Mouse (Mus musculus) liver, embryonic 15.5 days (tissue): ENCODE measurements around the gene Cyp2t4. TPM values are rescaled to one million over a fixed set of nuclear protein-coding genes. Genes with fewer than 3 reads are reported as not detected.

Source experiments
- ATAC-seq: fragments of 200-750 bp; cut with Nextera tagmentation; 2 replicates; pipeline ENCODE4 v1.8.0; 2017; ENCODE audit warnings: moderate number of reproducible peaks, mild to moderate bottlenecking, moderate library complexity; ENCODE audit not compliant: insufficient read depth
- H3K27ac ChIP-seq: fragments of 300-500 bp; sonication (generic); replicated peaks from 2 replicates; pipeline ENCODE4 v1.5.1; 2015; ENCODE audit warnings: mild to moderate bottlenecking, inconsistent platforms
- H3K27me3 ChIP-seq: fragments of 300-500 bp; sonication (generic); 2 replicates; pipeline ENCODE4 v1.6.1; 2015; ENCODE audit warnings: mild to moderate bottlenecking, inconsistent platforms
- H3K36me3 ChIP-seq: fragments of 300-500 bp; sonication (generic); replicated peaks from 2 replicates; pipeline ENCODE4 v1.6.1; 2015; ENCODE audit warnings: moderate library complexity, mild to moderate bottlenecking, inconsistent platforms
- H3K4me1 ChIP-seq: fragments of 300-500 bp; sonication (generic); replicated peaks from 2 replicates; pipeline ENCODE4 v1.6.1; 2015; ENCODE audit warnings: inconsistent platforms
- H3K4me2 ChIP-seq: fragments of 300-500 bp; sonication (generic); 2 replicates; pipeline ENCODE4 v1.6.1; 2015; ENCODE audit warnings: moderate library complexity, mild to moderate bottlenecking, inconsistent platforms
- H3K4me3 ChIP-seq: fragments of 300-500 bp; sonication (generic); replicated peaks from 2 replicates; pipeline ENCODE4 v1.5.1; 2015; ENCODE audit warnings: mild to moderate bottlenecking, inconsistent platforms
- H3K9ac ChIP-seq: fragments of 300-500 bp; sonication (generic); 2 replicates; pipeline ENCODE4 v1.6.1; 2015; ENCODE audit warnings: moderate library complexity, mild to moderate bottlenecking, inconsistent platforms
- H3K9me3 ChIP-seq: fragments of 300-500 bp; sonication (generic); replicated peaks from 2 replicates; pipeline ENCODE4 v1.6.1; 2016; ENCODE audit warnings: inconsistent platforms
- WGBS: fragments of 180-500 bp; shearing (Covaris S2); methylation state at CpG from one replicate; pipeline ENCODE4 v1.1.7; 2015; ENCODE audit warnings: mixed read lengths; ENCODE audit not compliant: insufficient replicate concordance; 5-methylcytosine and 5-hydroxymethylcytosine counted together
- polyA plus RNA-seq: library from polyadenylated mRNA; unstranded; fragments of >200 nt; fragmentation: Nextera tagmentation; extraction: Ambion mirVana; gene quantifications from 2 replicates; pipeline ENCODE4 v1.2.1, GENCODE M21; 2015

Gene Cyp2t4
- polyA plus RNA-seq, 1 experiment from 2014 or later = not detected

DNA sequence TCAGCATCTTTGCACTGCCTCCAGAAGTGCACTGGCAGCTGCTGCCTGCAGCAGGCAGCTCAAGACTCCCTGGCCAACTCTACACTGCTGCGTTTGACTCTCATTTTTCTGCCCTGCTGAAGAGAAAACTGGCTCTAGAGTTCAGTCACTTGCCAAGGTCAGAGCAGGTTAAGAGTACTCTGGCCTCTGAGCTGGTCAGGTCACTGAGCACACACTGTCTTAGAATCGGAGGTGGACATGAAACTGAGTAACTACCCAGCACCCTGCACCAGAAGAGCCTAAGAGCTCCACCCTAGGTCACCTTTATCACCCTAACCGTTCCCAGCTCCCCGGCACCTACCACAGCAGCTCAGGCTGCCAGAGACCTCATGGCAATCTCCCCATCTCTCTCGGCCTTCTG, 32.5 kb downstream of the Cyp2t4 start:
- no peak overlapping the region for H3K27ac ChIP-seq
- H3K9ac ChIP-seq = no peak overlapping the region
- no peak overlapping the region for H3K4me2 ChIP-seq
- WGBS = 68% methylated on average over 5 of the region's 5 CpGs
- no peak for ATAC-seq
- no peak overlapping the region for H3K4me3 ChIP-seq
- H3K36me3 ChIP-seq = peaks cover 69% of the 10 kb centered on the region
- H3K4me1 ChIP-seq = peaks cover 4% of the 10 kb centered on the region; the same call in 1 of the 2 replicates
- no peaks in the 10 kb centered on the region for H3K27me3 ChIP-seq
- no peaks in the 10 kb centered on the region for H3K9me3 ChIP-seq

DNA sequence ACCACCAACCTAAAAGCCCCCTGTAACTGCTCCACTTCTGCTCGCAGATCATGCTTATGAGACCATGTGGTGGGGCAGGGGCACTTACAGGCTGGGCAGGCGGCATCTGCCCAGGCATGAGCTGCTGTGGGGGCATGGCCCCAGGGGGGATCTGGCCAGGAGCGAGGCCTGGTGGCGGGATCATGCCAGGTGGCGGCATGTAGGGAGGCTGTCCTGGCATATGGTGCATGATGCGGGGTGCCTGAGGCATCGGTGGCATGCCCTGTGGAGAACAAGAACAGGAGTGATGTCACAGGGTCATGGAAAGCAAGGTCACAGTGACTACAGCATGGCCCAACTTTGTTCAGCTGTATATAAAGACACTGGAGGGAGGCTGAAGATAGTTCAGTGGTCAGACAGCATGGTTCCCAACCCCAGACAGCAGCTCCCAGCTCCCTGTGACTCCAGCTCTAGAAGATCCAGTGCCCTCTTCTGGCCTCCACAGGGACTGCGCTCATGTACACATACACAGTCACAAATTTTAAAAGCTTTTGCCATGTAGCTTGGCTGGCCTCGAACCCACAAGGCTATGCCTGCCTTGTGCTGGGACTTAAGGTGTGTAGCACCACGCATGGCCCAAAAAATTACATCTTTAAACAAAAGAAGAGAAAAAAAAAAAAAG, 35.9 kb downstream of the Cyp2t4 start:
- Histone ChIP-seq H3K4me1 (peaks cover 8% of the 10 kb centered on the region), H3K4me3 (no peak overlapping the region), H3K9me3 (no peaks in the 10 kb centered on the region), H3K36me3 (peaks cover 98% of the 10 kb centered on the region), H3K27me3 (no peaks in the 10 kb centered on the region), H3K27ac (no peak overlapping the region), H3K9ac (no peak overlapping the region), H3K4me2 (no peak overlapping the region)
- no peak for ATAC-seq
- 80% methylated on average over 10 of the region's 10 CpGs for WGBS

GRCm38 (mm10) chr7:27192434-27192833, 38.9 kb downstream of the Cyp2t4 start:
- Histone ChIP-seq H3K27ac (no peak overlapping the region), H3K4me2 (no peak overlapping the region), H3K9ac (no peak overlapping the region), H3K4me3 (no peak overlapping the region), H3K4me1 (peaks cover 23% of the 10 kb centered on the region), H3K36me3 (peaks cover 71% of the 10 kb centered on the region), H3K27me3 (no peaks in the 10 kb centered on the region), H3K9me3 (no peaks in the 10 kb centered on the region)
- WGBS = 82% methylated on average over 5 of the region's 5 CpGs
- ATAC-seq = no peak

GRCm38 (mm10) chr7:27193731-27194130, 40.2 kb downstream of the Cyp2t4 start:
- peaks cover 58% of the 10 kb centered on the region for H3K36me3 ChIP-seq
- H3K9ac ChIP-seq = no peak overlapping the region
- ATAC-seq = no peak
- no peak overlapping the region for H3K4me3 ChIP-seq
- H3K4me2 ChIP-seq = no peak overlapping the region
- peaks cover 23% of the 10 kb centered on the region for H3K4me1 ChIP-seq
- no peak overlapping the region for H3K27ac ChIP-seq
- no peaks in the 10 kb centered on the region for H3K9me3 ChIP-seq
- H3K27me3 ChIP-seq = no peaks in the 10 kb centered on the region
- 66% methylated on average over 4 of the region's 4 CpGs for WGBS

DNA sequence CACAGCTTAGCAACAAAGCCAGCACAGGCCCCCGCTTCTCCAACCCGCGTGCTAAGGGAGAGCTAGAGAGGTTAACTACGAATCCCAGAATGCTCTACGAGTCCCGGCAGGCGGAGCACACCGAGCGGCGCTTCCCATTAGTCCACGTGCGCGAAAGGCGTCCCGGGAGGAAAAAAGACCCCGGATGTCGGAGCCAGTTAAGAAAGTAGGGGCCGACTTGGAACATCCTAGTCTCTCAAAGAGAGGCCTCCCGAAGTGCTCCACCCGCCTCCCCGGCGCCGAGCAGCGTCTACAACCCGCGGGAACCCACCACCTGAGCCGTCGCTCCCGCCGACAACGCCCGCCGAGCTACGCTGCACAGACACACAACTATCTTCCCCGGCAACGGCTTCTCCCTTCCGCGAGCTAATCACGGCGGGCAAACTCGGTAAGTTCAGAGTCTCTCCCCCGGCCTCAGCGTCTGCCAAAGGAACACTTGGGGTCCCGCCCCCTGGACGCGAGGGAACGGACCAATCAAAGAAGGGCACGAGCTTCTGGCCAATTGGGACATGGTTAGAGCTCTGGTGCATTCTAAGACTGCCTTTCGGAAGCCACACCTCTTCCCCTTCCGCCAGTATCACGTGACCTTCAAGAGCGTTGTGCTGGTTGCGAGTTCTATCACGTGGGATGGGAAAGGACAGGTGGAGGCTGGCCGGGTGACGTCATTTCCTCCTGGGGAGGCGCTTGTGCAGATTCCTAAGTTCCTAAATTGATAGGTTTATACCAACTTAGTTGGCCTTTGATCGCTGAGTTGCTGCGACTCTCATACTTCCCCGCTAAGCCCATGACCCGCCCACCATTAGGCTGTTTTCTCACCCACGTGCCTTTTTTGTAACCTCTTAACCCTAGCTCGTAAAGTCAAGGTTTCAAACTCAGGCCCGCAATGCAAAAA, 42.4 kb downstream of the Cyp2t4 start, which contains the start of the genes BC024978 and Snrpa:
BC024978 (plus strand) TSS at position 101 of the 931 bp plus-strand sequence.
Snrpa (minus strand) TSS at position 591 of the 931 bp plus-strand sequence.
- Histone ChIP-seq H3K4me2 (peak within 1 kb of the TSS; percentile 82), H3K4me1 (peaks cover 23% of the 10 kb centered on the region), H3K36me3 (peaks cover 36% of the 10 kb centered on the region), H3K27ac (peak within 1 kb of the TSS; percentile 94), H3K9ac (peak within 1 kb of the TSS; percentile 68), H3K9me3 (no peaks in the 10 kb centered on the region), H3K27me3 (no peaks in the 10 kb centered on the region), H3K4me3 (peak within 1 kb of the TSS; percentile 75)
- ATAC-seq = peak; percentile 96
- WGBS = under 1% methylated on average over 64 of the region's 64 CpGs

GRCm38 (mm10) chr7:27197136-27197535, 43.6 kb downstream of the Cyp2t4 start:
- peaks cover 24% of the 10 kb centered on the region for H3K36me3 ChIP-seq
- H3K4me3 ChIP-seq = no peak overlapping the region
- peak overlapping the region; percentile 66; the same call in 1 of the 2 replicates for H3K27ac ChIP-seq
- no peaks in the 10 kb centered on the region for H3K9me3 ChIP-seq
- no peaks in the 10 kb centered on the region for H3K27me3 ChIP-seq
- WGBS = 63% methylated on average over 3 of the region's 3 CpGs
- peaks cover 23% of the 10 kb centered on the region for H3K4me1 ChIP-seq
- H3K9ac ChIP-seq = no peak overlapping the region
- H3K4me2 ChIP-seq = 0 out of 2 replicates have a peak overlapping the region, but pooled peaks have one; percentile 82
- no peak for ATAC-seq

GRCm38 (mm10) chr7:27197634-27198033, 44.1 kb downstream of the Cyp2t4 start:
- no peak overlapping the region for H3K9ac ChIP-seq
- no peak overlapping the region for H3K27ac ChIP-seq
- H3K4me3 ChIP-seq = no peak overlapping the region
- H3K9me3 ChIP-seq = no peaks in the 10 kb centered on the region
- no peak for ATAC-seq
- no peak overlapping the region for H3K4me2 ChIP-seq
- no peaks in the 10 kb centered on the region for H3K27me3 ChIP-seq
- peaks cover 22% of the 10 kb centered on the region for H3K36me3 ChIP-seq
- 74% methylated on average over 8 of the region's 8 CpGs for WGBS
- H3K4me1 ChIP-seq = peaks cover 23% of the 10 kb centered on the region

GRCm38 (mm10) chr7:27198355-27198754, 44.8 kb downstream of the Cyp2t4 start:
- Histone ChIP-seq H3K9ac (no peak overlapping the region), H3K36me3 (peaks cover 22% of the 10 kb centered on the region), H3K27ac (no peak overlapping the region), H3K4me1 (peaks cover 23% of the 10 kb centered on the region), H3K27me3 (no peaks in the 10 kb centered on the region), H3K4me2 (no peak overlapping the region), H3K4me3 (no peak overlapping the region), H3K9me3 (no peaks in the 10 kb centered on the region)
- no peak for ATAC-seq

DNA sequence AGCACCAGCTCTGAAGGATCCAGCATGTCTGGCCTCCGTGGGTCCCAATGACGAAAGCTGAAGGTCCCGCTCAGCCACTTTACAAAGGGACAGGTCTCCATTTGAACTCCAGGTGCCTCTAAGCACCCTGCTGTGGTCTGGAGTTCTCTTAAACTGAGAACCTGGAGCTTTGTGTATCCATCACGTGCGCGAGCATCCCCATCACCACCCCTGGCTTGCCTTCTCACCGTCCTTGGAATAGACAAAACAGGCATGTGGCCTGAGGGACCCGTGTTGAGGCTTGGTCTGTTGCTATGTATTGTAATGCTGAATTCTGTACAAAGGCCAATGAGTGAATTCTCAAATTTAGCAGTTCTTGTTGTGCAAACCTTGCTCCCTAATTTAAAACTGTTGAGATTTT, 45.3 kb downstream of the Cyp2t4 start:
- no peak overlapping the region for H3K4me3 ChIP-seq
- H3K4me2 ChIP-seq = no peak overlapping the region
- 78% methylated on average over 8 of the region's 8 CpGs for WGBS
- peaks cover 20% of the 10 kb centered on the region for H3K4me1 ChIP-seq
- peaks cover 22% of the 10 kb centered on the region for H3K36me3 ChIP-seq
- H3K27ac ChIP-seq = no peak overlapping the region
- no peaks in the 10 kb centered on the region for H3K27me3 ChIP-seq
- H3K9ac ChIP-seq = no peak overlapping the region
- no peaks in the 10 kb centered on the region for H3K9me3 ChIP-seq
- no peak for ATAC-seq

DNA sequence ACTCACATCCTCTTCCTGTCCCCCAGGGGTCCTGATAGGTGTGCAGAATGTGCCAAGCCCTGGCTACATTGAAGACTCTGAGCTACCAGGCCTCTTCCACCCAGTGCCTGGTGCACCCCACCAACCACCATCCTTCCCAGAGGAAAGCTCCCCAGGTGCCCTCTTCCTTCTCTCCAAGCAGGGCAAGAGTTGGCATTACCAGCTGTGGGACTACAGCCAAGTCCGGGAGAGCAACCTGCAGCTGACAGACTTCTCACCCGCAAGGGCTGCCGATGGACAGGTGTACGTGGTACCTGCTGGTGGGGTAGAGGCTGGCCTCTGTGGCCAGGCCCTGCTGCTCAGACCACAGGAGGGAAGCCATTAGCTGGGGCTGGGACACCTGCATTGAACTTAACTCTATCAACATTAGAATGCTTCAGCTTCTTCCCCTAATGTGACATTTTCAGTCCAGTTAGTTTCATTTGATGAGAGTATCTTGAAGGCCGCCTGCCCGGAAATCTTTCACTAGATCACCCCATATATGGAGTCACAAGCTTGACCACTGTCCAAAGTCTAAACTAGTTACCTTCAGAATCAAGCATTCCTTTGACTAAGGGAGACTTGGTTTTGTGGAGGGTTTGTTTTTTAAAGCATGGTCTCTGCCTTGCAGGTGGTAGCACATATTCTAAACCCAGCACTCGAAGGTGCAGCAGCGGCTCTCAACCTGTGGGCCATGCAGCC, 50.4 kb downstream of the Cyp2t4 start:
- H3K9ac ChIP-seq = no peak overlapping the region
- H3K4me2 ChIP-seq = no peak overlapping the region
- no peaks in the 10 kb centered on the region for H3K9me3 ChIP-seq
- no peaks in the 10 kb centered on the region for H3K4me1 ChIP-seq
- WGBS = 86% methylated on average over 8 of the region's 8 CpGs
- ATAC-seq = no peak
- H3K27me3 ChIP-seq = no peaks in the 10 kb centered on the region
- H3K4me3 ChIP-seq = no peak overlapping the region
- H3K36me3 ChIP-seq = peaks cover 25% of the 10 kb centered on the region
- no peak overlapping the region for H3K27ac ChIP-seq
